5 mouse cellular contexts compared by ENCODE assay signal in the genomic region with DNA sequence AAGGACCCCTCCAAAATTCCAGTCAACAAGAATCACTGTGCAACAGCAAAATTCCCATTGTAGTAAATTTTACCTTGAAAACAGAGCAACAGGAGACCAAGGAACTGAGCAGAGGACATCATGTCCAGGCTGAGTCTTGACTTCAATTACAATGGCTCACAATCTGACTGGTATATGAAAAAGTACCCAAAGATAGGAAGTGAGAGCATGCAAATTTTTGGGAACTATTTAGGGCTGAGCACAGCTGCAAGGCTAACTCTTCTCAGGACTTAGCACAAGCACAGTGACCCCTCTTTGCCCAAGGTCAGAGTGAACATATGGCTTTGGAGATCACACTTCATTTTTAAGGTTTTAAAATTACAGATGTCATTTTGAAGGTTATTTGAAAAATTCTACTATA.
A peak's percentile ranks its signal among the peaks of the same experiment; 100 is the strongest.
DNase-seq lines count a peak whose midpoint lies in the region; ATAC-seq and TF ChIP-seq lines count a peak whose summit lies in the region.
"Not testable (repeated sequence)": the region's sequence is repeated elsewhere in the genome, so short reads cannot be mapped to it uniquely, and the experiment has no call there.

No protein-coding gene starts in this region.

- in situ Hi-C loops in CH12.LX (cut with MboI; ENCODE audit: low pct_ligation_motif_present, low pct_unique_long_range_greater_than_20kb, low sequenced_read_pairs): not testable (repeated sequence)

- H3K9ac ChIP-seq in CH12.LX (ENCODE audit: insufficient read depth, low read depth): peak overlapping the region; percentile 90
- not testable (repeated sequence) for H3K9ac ChIP-seq in MEL (ENCODE audit: control insufficient read depth, low read depth, low read length, poor library complexity, severe bottlenecking); liver, postnatal 0 days (replicated peaks)

- TF ChIP-seq POLR2A in CH12.LX (IDR thresholded peaks at IDR 0.05; ENCODE audit: low read depth, low read length): peak; percentile 79
- TF ChIP-seq POLR2A in MEL (IDR thresholded peaks at IDR 0.05; ENCODE audit: control insufficient read depth in 1 of 2, insufficient read depth in 1 of 2, low read depth in 1 of 2, low read length in 2 of 2, poor library complexity in 1 of 2): not testable (repeated sequence)

- H3K4me3 ChIP-seq in CH12.LX (replicated peaks in 1 of 3; ENCODE audit: low read depth in 2 of 3, low read length in 2 of 3, poor library complexity in 1 of 3): peak overlapping the region; percentile 53 to 87 (median 74)
- not testable (repeated sequence) for H3K4me3 ChIP-seq in MEL (ENCODE audit: control insufficient read depth in 1 of 2, insufficient read depth in 1 of 2, low read depth in 2 of 2, low read length in 2 of 2); liver, postnatal 0 days (ENCODE audit: low read depth, low read length)

- TF ChIP-seq RAD21 in CH12.LX (IDR thresholded peaks at IDR 0.05; ENCODE audit: low read depth, low read length); MEL (IDR thresholded peaks at IDR 0.05; ENCODE audit: low read depth, low read length): not testable (repeated sequence)

- not testable (repeated sequence) for H3K27me3 ChIP-seq in CH12.LX (replicated peaks); MEL (ENCODE audit: control insufficient read depth in 1 of 2, insufficient read depth in 2 of 2, low read length in 2 of 2); liver, postnatal 0 days (ENCODE audit: insufficient read depth, low read length); splenic B cell, adult 2 months (ENCODE audit: control insufficient read depth, insufficient read depth, low read length, poor library complexity, severe bottlenecking)

- peaks cover 0 to 10% of the 10 kb centered on the region in 2 experiments; a peak in 2 of 4 replicates for H3K4me1 ChIP-seq in CH12.LX (ENCODE audit: control insufficient read depth in 1 of 2, insufficient read depth in 2 of 2)
- H3K4me1 ChIP-seq in MEL (ENCODE audit: control insufficient read depth in 1 of 2, insufficient read depth in 2 of 2, low read length in 2 of 2); liver, postnatal 0 days (ENCODE audit: insufficient read depth): not testable (repeated sequence)

- H3K36me3 ChIP-seq in CH12.LX (replicated peaks in 1 of 2; ENCODE audit: control insufficient read depth in 1 of 2, insufficient read depth in 1 of 2, low read length in 1 of 2); MEL (ENCODE audit: control insufficient read depth in 1 of 2, insufficient read depth in 2 of 2, low read length in 2 of 2); liver, postnatal 0 days (replicated peaks; ENCODE audit: insufficient read depth, low read length); splenic B cell, adult 2 months (ENCODE audit: control insufficient read depth, insufficient read depth, low read length, poor library complexity, severe bottlenecking): not testable (repeated sequence)

- 0 out of 2 replicates have a peak, but pooled peaks have one; percentile 19 for ATAC-seq in liver, postnatal 0 days

- DNase-seq in CH12.LX (ENCODE audit: extremely low read depth): peak; percentile 78
- DNase-seq in MEL (ENCODE audit: low read depth, low spot score); liver, postnatal 0 days: not testable (repeated sequence)
- peak; percentile 22 to 29 for DNase-seq in spleen, postnatal 36 days (ENCODE audit: low spot score in 2 of 2)
- peak; percentile 30 for DNase-seq in splenic B cell, adult 2 months (ENCODE audit: low read depth, low spot score)

- not testable (repeated sequence) for H3K9me3 ChIP-seq in CH12.LX (replicated peaks; ENCODE audit: low read length); MEL (replicated peaks; ENCODE audit: insufficient read depth, low read length); liver, postnatal 0 days (ENCODE audit: low read length)

- not testable (repeated sequence) for TF ChIP-seq CTCF in CH12.LX (conservative IDR thresholded peaks at IDR 0.05 in 1 of 2, IDR thresholded peaks at IDR 0.05 in 1 of 2; ENCODE audit: low read depth in 2 of 2, low read length in 2 of 2); MEL (IDR thresholded peaks at IDR 0.05 in 2 of 3, conservative IDR thresholded peaks at IDR 0.05 in 1 of 3; ENCODE audit: control insufficient read depth in 1 of 3, insufficient read depth in 1 of 3, low read depth in 2 of 3, low read length in 3 of 3, poor library complexity in 1 of 3, severe bottlenecking in 1 of 3); liver, postnatal 0 days (IDR thresholded peaks at IDR 0.05; ENCODE audit: low read depth)

- not testable (repeated sequence) for H3K79me2 ChIP-seq in CH12.LX (replicated peaks; ENCODE audit: control insufficient read depth, extremely low read depth, insufficient read depth, poor library complexity, severe bottlenecking); MEL (ENCODE audit: control insufficient read depth, insufficient read depth, low read length, poor library complexity)

- peak overlapping the region; percentile 38; the same call in 1 of the 2 replicates for H3K4me2 ChIP-seq in CH12.LX (ENCODE audit: insufficient read depth, low read depth, poor library complexity, severe bottlenecking)
- H3K4me2 ChIP-seq in liver, postnatal 0 days (ENCODE audit: low read depth, low read length): not testable (repeated sequence)

- peak; percentile 90 for TF ChIP-seq EP300 in CH12.LX (IDR thresholded peaks at IDR 0.05; ENCODE audit: low read length)
- TF ChIP-seq EP300 in MEL (IDR thresholded peaks at IDR 0.05; ENCODE audit: low read depth in 1 of 2, low read length in 2 of 2); liver, postnatal 0 days (IDR thresholded peaks at IDR 0.05; ENCODE audit: low read depth): not testable (repeated sequence)

- dilution Hi-C loops in CH12.LX (cut with MboI; ENCODE audit: extremely low pct_ligation_motif_present, extremely low pct_unique_long_range_greater_than_20kb, low sequenced_read_pairs): not testable (repeated sequence)

- H3K27ac ChIP-seq in CH12.LX (ENCODE audit: insufficient read depth, low read depth): peak overlapping the region; percentile 96
- H3K27ac ChIP-seq in MEL (ENCODE audit: control insufficient read depth, low read depth, low read length): 0 out of 2 replicates have a peak overlapping the region, but pooled peaks have one; percentile 19
- H3K27ac ChIP-seq in liver, postnatal 0 days (ENCODE audit: low read depth): not testable (repeated sequence)

TF ChIP-seq in CH12.LX, 34 proteins besides CTCF, POLR2A, EP300 and RAD21 (continues in another document):
- TF ChIP-seq BHLHE40 (IDR thresholded peaks at IDR 0.05; ENCODE audit: low read depth, low read length) (peak; percentile 60; the same call in 1 of the 2 replicates), JUND (conservative IDR thresholded peaks at IDR 0.05; ENCODE audit: low read depth, low read length) (peak; percentile 33; the same call in 1 of the 2 replicates), NELFE (IDR thresholded peaks at IDR 0.05; ENCODE audit: low read depth, low read length) (peak; percentile 70), TCF12 (IDR thresholded peaks at IDR 0.05; ENCODE audit: low read depth, low read length) (peak; percentile 94), NRF1 (IDR thresholded peaks at IDR 0.05; ENCODE audit: low read depth, low read length) (peak; percentile 9; the same call in 1 of the 2 replicates), CHD1 (IDR thresholded peaks at IDR 0.05; ENCODE audit: low read depth, low read length) (peak; percentile 71; the same call in 1 of the 2 replicates), ZMIZ1 (IDR thresholded peaks at IDR 0.05; ENCODE audit: low read depth, low read length) (peak; percentile 96), TBP (conservative IDR thresholded peaks at IDR 0.05; ENCODE audit: low read depth, low read length) (peak; percentile 98), SIN3A (IDR thresholded peaks at IDR 0.05; ENCODE audit: low read length) (peak; percentile 73; the same call in 1 of the 2 replicates), CHD2 (IDR thresholded peaks at IDR 0.05; ENCODE audit: low read length) (peak; percentile 65; the same call in 1 of the 2 replicates), JUN (IDR thresholded peaks at IDR 0.05; ENCODE audit: insufficient read depth, low read depth, low read length) (peak; percentile 37; the same call in 1 of the 2 replicates), MEF2A (IDR thresholded peaks at IDR 0.05; ENCODE audit: borderline replicate concordance, low read depth, low read length) (peak; percentile 94), ELF1 (IDR thresholded peaks at IDR 0.05; ENCODE audit: low read depth, low read length) (peak; percentile 61; the same call in 1 of the 2 replicates)
